Mouse (Mus musculus) forebrain, embryonic 10.5 days (tissue): ENCODE results near the gene Cep170. TPM values are rescaled to one million over a fixed set of nuclear protein-coding genes. Genes with fewer than 3 reads are reported as not detected.

Source experiments
- DNase-seq: peaks from one replicate; pipeline ENCODE4 v3.0.0-alpha.2; 2017; ENCODE audit warnings: low spot score; ENCODE audit errors: extremely low spot score
- H3K27ac ChIP-seq: fragments of 300-500 bp; sonication (generic); 2 replicates; pipeline ENCODE4 v1.5.1; 2016; ENCODE audit warnings: mild to moderate bottlenecking
- H3K27me3 ChIP-seq: fragments of 300-500 bp; sonication (generic); 2 replicates; pipeline ENCODE4 v1.6.1; 2016; ENCODE audit warnings: mild to moderate bottlenecking; ENCODE audit not compliant: poor library complexity, severe bottlenecking
- H3K36me3 ChIP-seq: fragments of 300-500 bp; sonication (generic); replicated peaks from 2 replicates; pipeline ENCODE4 v1.6.1; 2016; ENCODE audit warnings: mild to moderate bottlenecking, moderate library complexity
- H3K4me1 ChIP-seq: fragments of 300-500 bp; sonication (generic); 2 replicates; pipeline ENCODE4 v1.6.1; 2016
- H3K4me3 ChIP-seq: fragments of 300-500 bp; sonication (generic); 2 replicates; pipeline ENCODE4 v1.5.1; 2016; ENCODE audit warnings: mild to moderate bottlenecking, moderate library complexity
- H3K9me3 ChIP-seq: fragments of 300-500 bp; sonication (generic); 2 replicates; pipeline ENCODE4 v1.6.1; 2016; ENCODE audit warnings: mild to moderate bottlenecking, moderate library complexity
- WGBS: fragments of 180-500 bp; shearing (Covaris S2); methylation state at CpG from one replicate; pipeline ENCODE4 v1.1.7; 2016; 5-methylcytosine and 5-hydroxymethylcytosine counted together
- polyA plus RNA-seq: library from polyadenylated mRNA; unstranded; fragments of >200 nt; fragmentation: Nextera tagmentation; extraction: Ambion mirVana; gene quantifications from 2 replicates; pipeline ENCODE4 v1.2.1, GENCODE M21; 2016

The Cep170 gene
- polyA plus RNA-seq, 1 experiment from 2014 or later, result 30.7 TPM

DNA sequence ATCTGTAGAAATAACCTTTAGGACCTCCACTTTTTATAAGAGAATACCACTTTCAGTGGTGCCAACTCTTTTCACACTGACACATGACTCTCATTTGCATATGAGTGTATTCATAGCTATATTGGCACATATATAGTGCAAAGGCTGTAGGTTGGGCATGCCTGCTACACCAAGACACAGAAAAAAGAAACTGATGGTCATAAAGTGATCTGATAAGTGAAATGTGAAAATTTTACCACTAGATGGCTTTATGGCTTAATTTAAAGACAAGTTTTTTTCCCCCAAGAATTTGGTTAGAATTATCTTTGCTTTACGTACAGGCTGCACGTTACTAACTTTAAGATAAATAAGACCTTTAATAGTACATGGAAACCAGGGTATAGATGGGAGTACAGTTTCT, 51.6 kb downstream of the Cep170 start:
- Histone ChIP-seq H3K27ac (no peak overlapping the region), H3K9me3 (no peaks in the 10 kb centered on the region), H3K36me3 (peaks cover 53% of the 10 kb centered on the region), H3K4me1 (no peaks in the 10 kb centered on the region), H3K27me3 (no peaks in the 10 kb centered on the region), H3K4me3 (no peak overlapping the region)
- DNase-seq, result no peak
- 93% methylated on average over 2 of the region's 2 CpGs for WGBS

DNA sequence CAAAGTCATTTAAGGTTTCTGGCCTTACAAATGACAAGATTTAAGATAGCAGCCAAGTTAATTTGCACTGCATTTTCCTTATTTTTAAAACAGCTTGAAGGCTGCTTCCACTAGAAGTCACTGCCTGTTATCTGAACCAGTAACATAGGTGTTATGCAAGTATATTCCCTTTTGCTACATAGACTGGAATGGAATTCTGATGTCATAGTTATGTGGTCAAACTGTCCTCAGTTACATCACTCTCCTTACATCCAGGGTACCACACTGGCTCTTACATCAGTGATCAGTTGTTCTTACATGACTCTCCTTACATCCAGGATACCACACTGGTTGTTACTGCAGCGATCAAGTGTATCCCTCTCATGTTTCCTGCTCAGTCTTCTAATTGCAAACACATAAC, 53.2 kb downstream of the Cep170 start:
- DNase-seq, result no peak
- Histone ChIP-seq H3K4me3 (no peak overlapping the region), H3K27me3 (no peaks in the 10 kb centered on the region), H3K4me1 (no peaks in the 10 kb centered on the region), H3K36me3 (peaks cover 61% of the 10 kb centered on the region), H3K27ac (no peak overlapping the region), H3K9me3 (no peaks in the 10 kb centered on the region)
- 95% methylated on average over 1 of the region's 1 CpGs for WGBS

DNA sequence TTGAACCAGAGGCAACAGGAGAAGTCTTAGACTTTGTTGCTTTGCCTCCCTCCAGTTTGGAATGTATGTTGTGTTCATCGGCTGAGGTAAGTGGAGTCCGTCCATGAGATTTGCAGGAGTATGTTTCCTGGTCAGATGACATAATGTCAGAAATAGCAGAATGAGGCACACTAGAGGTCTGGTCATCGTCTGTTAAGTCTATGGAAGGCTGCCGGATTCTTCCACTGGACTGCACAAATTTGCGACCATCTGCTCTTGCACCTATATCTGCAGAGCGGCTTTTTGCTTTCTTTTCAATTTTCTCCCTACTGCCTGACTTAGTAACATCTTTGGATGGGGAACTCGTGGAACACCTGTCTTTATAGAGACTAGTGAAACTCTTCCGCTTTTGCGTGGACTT, 58.3 kb downstream of the Cep170 start:
- Histone ChIP-seq H3K36me3 (peaks cover 70% of the 10 kb centered on the region), H3K4me3 (no peak overlapping the region), H3K27me3 (no peaks in the 10 kb centered on the region), H3K4me1 (no peaks in the 10 kb centered on the region), H3K27ac (no peak overlapping the region), H3K9me3 (no peaks in the 10 kb centered on the region)
- 94% methylated on average over 9 of the region's 9 CpGs for WGBS
- DNase-seq, result no peak

DNA sequence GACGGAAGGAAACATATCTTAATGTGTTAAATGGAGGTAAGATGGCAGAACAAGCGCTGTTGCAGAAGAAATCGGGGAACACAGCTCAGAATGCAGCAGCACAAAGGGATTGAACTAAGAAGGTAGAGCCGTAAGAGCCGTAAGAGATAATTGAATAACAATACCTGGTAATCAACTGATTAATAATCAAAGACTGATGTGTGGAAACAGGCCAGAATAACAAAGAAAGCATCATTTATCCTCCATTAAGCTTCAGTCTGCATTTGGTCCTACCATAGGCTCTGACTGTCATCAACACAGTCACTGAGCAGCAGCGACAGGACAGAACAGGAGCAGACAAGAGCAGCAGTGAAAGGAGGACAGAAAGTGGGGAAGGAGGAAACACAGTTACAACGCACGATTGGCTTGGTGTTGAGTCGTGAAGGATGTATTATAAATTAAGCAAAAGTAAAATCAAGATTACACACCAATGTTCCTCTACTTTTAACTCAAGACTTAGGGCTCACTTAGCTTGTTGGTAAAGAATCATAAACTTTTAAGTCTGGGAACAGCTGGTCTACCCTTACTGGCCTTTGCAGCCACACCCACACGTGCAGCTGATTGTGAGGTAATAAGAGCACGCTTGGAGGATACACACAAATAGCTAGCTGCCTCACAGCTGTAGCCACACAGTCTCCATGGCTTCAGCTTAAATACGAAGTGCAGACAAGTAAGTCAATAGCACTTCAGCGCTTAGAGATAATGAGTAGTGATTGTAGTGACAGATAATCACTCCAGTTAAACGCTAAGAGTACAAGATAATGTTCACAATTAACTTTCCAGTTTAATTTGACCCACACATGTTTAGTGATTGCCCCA, 59.8 kb downstream of the Cep170 start:
- 73% methylated on average over 14 of the region's 14 CpGs for WGBS
- DNase-seq, result no peak
- no peaks in the 10 kb centered on the region for H3K27me3 ChIP-seq
- no peak overlapping the region for H3K27ac ChIP-seq
- peaks cover 73% of the 10 kb centered on the region for H3K36me3 ChIP-seq
- no peaks in the 10 kb centered on the region for H3K4me1 ChIP-seq
- no peak overlapping the region for H3K4me3 ChIP-seq
- no peaks in the 10 kb centered on the region for H3K9me3 ChIP-seq

DNA sequence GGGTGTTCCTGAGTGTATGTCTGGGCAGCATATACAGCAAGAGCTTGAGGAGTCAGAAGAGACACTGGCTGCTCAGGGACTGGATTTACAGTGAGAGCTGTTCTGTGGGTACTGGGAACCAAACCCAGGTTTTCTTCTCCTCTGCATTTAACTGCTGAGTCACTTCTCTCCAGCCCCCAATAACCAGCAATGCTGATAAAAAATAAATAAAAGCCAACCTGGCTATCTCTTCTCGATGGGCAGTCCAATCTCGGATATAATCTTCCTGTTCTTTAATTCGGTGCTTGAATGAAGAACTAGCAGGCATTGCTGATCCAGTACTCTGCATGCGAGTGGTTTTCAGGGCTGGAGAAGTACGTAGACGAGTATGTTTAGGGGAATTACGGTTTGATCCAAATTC, 64.2 kb downstream of the Cep170 start:
- no peak overlapping the region for H3K4me3 ChIP-seq
- H3K9me3 ChIP-seq, result no peaks in the 10 kb centered on the region
- 93% methylated on average over 7 of the region's 7 CpGs for WGBS
- H3K27me3 ChIP-seq, result no peaks in the 10 kb centered on the region
- no peak for DNase-seq
- H3K4me1 ChIP-seq, result no peaks in the 10 kb centered on the region
- H3K27ac ChIP-seq, result no peak overlapping the region
- peaks cover 50% of the 10 kb centered on the region for H3K36me3 ChIP-seq

DNA sequence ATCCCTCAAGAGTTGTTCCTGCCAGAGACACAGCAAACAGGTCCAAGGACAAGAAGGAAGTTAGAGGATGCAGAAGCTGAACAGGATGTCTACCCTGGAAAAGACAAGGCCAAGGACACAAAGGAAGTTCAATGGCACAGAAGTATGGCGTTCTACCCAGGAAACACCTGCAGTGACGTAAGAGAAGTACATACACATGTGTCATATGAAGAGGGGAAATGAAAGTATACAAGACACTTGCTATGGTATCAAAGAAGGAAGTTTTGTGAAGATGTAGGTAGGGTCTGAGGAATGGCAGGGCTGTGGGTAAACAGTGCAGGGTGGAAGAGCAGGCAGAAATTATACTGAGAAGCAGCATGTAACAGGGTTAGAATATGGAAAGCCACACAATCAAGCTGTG, 81.0 kb downstream of the Cep170 start:
- Histone ChIP-seq H3K27ac (no peak overlapping the region), H3K4me3 (no peak overlapping the region), H3K36me3 (peaks cover 72% of the 10 kb centered on the region), H3K9me3 (no peaks in the 10 kb centered on the region), H3K4me1 (no peaks in the 10 kb centered on the region), H3K27me3 (no peaks in the 10 kb centered on the region)
- no peak for DNase-seq
- WGBS, result 99% methylated on average over 2 of the region's 2 CpGs

DNA sequence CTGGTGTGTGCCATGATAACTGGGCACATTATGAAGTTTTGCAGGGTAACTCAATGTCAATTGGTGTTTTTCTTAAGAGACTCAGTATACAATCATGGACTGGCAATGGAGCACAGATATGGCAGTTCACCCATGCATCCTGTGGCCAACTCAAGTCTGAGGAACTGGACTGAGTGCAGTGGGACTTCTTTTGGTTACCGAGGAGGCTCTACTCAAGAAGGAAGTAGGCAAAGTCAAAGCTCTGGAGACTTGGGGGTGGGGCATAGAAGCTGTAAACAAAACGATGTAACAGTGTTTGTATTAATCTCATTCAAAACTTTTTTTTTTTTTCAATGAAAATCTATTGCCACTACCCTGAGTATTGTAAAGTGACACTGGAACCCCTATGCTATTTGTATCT, 83.3 kb downstream of the Cep170 start:
- H3K27ac ChIP-seq, result no peak overlapping the region
- H3K4me1 ChIP-seq, result no peaks in the 10 kb centered on the region
- peaks cover 51% of the 10 kb centered on the region for H3K36me3 ChIP-seq
- 95% methylated on average over 2 of the region's 2 CpGs for WGBS
- H3K4me3 ChIP-seq, result no peak overlapping the region
- H3K27me3 ChIP-seq, result no peaks in the 10 kb centered on the region
- no peak for DNase-seq
- no peaks in the 10 kb centered on the region for H3K9me3 ChIP-seq

DNA sequence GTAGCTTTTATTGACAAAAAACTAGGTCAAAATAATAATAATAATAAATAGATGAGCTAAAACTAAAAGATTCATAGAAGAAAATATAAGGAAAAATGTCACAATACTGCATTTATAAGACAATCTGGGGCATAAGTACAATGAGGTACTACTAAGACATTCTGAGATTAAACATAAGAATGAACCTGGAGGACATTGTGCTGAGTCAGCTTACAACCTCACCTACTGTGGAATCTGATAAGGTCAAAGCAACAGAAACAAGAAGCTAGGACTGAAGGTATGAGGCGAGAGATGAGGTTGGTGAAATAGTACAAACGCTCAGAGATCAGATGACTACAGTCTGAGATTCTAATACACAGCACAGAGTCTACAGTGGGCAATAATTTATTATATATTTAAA, 86.5 kb downstream of the Cep170 start:
- no peaks in the 10 kb centered on the region for H3K27me3 ChIP-seq
- DNase-seq, result no peak
- H3K27ac ChIP-seq, result no peak overlapping the region
- H3K36me3 ChIP-seq, result peaks cover 22% of the 10 kb centered on the region
- H3K4me3 ChIP-seq, result no peak overlapping the region
- H3K4me1 ChIP-seq, result no peaks in the 10 kb centered on the region
- WGBS, result 93% methylated on average over 2 of the region's 2 CpGs
- no peaks in the 10 kb centered on the region for H3K9me3 ChIP-seq

DNA sequence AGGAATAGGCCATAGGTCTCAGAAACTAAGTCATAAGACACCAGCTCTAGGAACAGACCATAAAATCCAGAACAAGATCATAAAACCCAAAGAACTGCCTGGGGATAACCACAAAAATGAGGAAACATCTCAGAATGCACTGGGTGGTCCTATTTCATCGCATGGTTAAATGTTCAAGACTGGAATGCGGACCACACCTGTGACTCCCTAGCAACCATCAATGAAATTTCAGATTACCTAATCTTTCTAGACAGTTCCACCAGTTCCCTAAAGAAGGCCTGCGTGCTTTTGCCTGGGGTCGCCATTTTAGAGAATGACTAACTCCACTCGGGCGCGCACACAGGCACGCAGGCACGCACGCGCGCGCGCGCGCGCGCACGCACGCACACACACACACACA, 89.1 kb downstream of the Cep170 start:
- Histone ChIP-seq H3K27ac (no peak overlapping the region), H3K36me3 (no peaks in the 10 kb centered on the region), H3K9me3 (no peaks in the 10 kb centered on the region), H3K4me1 (no peaks in the 10 kb centered on the region), H3K4me3 (no peak overlapping the region), H3K27me3 (no peaks in the 10 kb centered on the region)
- no peak for DNase-seq
- 96% methylated on average over 20 of the region's 20 CpGs for WGBS

DNA sequence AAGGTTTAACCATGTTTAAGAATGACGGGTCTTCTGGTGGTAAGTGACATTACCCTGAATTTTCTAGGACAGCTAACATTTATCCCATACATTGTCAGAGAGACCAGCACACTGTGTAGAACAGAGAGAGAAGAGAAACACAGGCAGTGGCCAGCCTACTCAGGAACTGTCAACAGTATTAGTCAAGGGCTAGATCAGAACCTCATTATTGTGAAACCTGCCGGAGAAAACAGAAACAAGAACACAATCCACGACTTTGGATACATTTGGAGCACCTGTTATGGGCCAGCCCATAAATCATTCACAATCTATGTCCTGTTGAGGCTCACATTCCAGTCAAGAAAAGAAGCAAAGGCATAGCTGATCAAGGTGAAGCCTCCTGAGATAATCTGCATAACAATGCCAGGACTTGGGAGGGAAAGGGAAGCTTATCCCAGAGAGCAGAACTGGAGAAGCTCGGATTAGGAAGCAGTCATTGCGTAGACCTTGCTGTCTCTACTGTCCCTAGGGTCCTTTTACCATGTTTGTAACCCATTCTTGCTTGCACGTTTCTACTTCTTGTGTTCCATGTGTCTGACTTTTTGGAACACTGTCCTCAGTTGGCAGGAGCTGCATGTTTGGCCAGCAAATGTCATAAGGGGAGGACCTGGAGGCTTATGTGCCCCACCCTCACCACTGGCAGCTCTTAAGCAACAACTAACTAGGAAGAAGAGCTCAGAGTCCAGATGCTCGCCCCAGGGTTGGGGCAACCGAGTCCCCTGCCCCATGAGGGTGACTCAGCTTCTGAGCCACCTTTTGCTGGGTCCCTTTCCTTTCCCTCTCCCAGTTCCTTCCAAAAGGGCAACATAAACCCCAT, 89.8 kb downstream of the Cep170 start:
- DNase-seq, result no peak
- Histone ChIP-seq H3K4me1 (no peaks in the 10 kb centered on the region), H3K36me3 (no peaks in the 10 kb centered on the region), H3K9me3 (no peaks in the 10 kb centered on the region), H3K27ac (no peak overlapping the region), H3K27me3 (no peaks in the 10 kb centered on the region), H3K4me3 (no peak overlapping the region)
- WGBS, result 81% methylated on average over 8 of the region's 8 CpGs

DNA sequence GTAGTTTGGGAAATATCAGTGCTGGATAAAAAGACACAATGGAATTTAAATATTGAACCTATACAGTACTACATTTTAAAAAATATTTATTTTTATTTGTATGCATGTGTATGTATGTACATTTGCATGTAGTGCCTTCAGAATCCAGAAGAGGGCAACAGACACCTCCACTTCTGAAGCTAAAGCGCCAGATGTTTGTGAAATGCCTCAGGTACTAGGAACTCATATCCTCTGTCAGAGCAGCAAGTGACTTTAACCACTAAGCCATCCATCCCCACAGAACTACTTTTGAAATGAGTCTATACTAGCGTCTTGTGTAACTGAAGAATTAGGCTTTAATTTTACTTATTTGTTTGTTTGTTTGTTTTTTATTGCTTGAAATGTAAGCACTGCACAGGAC, 101.4 kb downstream of the Cep170 start:
- WGBS, result 48% methylated on average over 2 of the region's 2 CpGs
- DNase-seq, result no peak
- H3K4me1 ChIP-seq, result no peaks in the 10 kb centered on the region

DNA sequence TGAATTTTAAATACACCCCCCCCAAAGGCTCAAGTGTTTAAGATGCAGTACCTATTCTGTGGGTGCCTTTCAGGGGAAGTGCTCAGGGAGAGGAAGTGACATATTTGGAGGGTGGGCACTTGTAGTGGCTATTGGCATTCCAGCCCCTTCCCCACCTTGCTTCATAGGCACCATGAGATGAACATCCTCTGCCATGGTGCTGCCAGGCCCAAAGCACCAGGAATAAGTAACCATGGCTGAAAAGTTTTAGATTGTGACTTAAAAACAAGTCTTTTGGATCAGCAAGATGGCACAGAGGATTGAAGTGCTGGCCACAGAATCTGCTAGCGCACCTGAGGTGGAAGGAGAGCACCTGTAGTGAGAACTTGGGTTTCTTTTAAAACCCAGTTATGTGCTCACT, 113.6 kb downstream of the Cep170 start:
- WGBS, result 90% methylated on average over 1 of the region's 1 CpGs
- H3K4me3 ChIP-seq, result no peak overlapping the region
- no peaks in the 10 kb centered on the region for H3K27me3 ChIP-seq
- H3K4me1 ChIP-seq, result no peaks in the 10 kb centered on the region
- H3K9me3 ChIP-seq, result no peaks in the 10 kb centered on the region
- H3K36me3 ChIP-seq, result no peaks in the 10 kb centered on the region
- no peak overlapping the region for H3K27ac ChIP-seq
- no peak for DNase-seq

More for the DNA sequence above, 101.4 kb downstream of the Cep170 start:
- Histone ChIP-seq H3K9me3 (no peaks in the 10 kb centered on the region), H3K27ac (no peak overlapping the region), H3K4me3 (no peak overlapping the region), H3K27me3 (no peaks in the 10 kb centered on the region), H3K36me3 (no peaks in the 10 kb centered on the region)

DNA sequence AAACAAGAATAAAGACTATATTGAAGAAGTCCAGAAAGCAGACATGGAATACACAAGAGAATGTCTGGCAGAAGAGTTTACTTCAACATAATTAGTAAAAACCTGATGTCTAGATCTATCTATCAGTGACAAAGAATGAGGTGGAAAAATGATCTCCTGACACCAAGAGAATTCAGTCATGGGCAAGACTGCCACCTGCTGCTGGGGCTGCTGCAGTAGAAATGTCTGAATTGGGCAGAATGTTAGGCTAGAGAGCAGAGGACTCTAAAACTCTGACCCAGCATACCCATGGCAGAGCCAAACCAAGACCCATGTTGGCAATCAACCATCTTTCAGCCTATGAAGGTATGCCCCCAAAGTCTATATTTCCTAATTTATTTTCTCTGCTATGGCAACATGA, 114.1 kb downstream of the Cep170 start:
- H3K4me3 ChIP-seq, result no peak overlapping the region
- H3K36me3 ChIP-seq, result no peaks in the 10 kb centered on the region
- no peaks in the 10 kb centered on the region for H3K27me3 ChIP-seq
- no peaks in the 10 kb centered on the region for H3K4me1 ChIP-seq
- no peak overlapping the region for H3K27ac ChIP-seq
- H3K9me3 ChIP-seq, result no peaks in the 10 kb centered on the region
- no peak for DNase-seq
